Mouse (Mus musculus) 3T3-L1 (cell line): ENCODE measurements around the gene Jph4.

Source experiments
- DNase-seq: peaks from one replicate; pipeline ENCODE4 v3.0.0-alpha.2; 2015; ENCODE audit warnings: low read depth, low spot score

The Jph4 gene

DNA sequence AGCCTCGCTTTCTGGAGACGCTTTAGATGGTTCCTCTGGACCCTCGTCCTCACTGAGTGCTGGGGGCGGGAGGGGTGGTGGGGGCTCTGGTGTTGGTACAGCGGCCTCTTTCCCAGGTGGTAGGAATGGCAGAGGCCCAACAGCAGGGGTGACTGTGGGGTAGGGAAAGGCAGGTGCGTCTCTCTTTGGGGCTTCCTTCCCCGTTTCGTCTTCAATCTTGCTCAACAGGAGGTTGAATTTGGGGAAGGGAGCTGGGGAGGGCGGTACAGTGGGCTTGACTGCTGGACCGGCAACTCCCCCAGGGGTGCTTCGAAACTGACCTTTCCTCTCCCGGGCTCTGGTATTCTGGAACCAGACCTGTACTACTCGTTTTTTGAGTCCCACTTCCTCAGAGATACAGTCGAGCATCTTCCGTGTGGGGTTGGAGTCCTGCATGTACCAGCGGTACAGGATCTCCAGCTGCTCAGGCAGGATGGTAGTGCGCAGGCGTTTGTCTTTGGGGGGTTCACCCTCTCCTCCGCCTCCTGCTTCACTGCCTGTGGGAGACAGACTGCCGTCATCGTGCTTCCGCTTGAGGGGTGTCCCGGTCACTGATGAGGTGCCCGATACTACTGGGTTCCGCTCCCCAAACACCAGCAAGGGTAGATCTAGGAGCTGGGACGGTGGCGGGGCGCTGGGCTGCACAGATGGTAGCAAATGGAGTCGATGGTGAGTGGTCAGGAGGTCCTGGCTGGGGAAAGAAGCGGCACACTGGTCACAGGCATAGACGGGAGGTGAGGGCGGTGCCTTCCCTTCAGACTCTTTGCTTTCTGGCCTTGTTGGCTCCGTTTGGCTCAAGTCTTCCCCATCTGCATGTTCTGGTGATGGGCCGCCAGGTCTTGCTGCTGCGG, 52.0 kb downstream of the Jph4 start:
- no peak for DNase-seq

GRCm38 (mm10) chr14:55063581-55064381, 53.0 kb downstream of the Jph4 start:
- no peak for DNase-seq

GRCm38 (mm10) chr14:55063117-55063516, 53.6 kb downstream of the Jph4 start:
- DNase-seq, result no peak

- DNase-seq, result no peak
Measured at GRCm38 (mm10) chr14:55062626-55063025, 54.1 kb downstream of the Jph4 start.

DNA sequence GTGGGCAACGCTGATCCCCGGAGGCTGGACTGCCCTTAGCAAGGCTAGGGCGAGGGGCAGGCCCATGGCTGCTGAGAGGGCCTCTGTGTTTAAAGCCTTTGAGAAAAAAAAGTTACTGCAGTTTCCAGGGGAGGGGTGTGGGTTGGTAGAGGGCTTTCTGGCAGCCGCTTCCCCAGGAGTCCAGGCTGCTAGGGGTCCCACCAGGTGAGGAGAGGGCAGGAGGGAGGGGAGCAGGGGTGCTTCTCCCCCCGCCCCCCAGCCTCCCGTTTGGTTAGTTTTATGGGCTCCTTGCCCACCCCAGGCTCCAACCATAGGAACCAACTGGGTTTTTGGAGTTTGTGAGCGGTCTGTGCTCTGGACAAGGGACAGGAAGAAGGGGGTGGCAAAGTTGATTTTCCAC, 54.9 kb downstream of the Jph4 start:
- no peak for DNase-seq

- DNase-seq, result no peak
Measured at GRCm38 (mm10) chr14:55059931-55060330, 56.8 kb downstream of the Jph4 start.

DNA sequence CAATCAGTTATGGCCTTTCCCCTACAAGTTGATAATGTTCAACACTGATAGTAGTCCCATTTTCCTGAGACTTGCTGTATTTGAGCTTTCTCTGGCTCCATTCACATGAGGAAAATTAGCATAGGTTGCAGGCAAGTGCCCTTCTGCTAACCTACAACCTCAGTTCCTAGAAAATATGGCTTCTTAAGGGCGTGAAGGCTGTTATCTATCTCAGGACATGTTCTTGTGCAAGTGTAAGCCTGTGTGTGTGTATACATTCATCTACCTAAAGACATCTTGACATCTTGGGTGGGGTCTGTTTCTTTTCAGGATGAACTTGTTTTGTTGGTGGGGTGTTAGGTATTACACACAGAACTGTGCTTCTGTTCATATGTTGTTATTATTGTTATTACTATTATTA, 57.7 kb downstream of the Jph4 start:
- no peak for DNase-seq
